In genomic region chr13:78201871-78202565, GRCm38 (mm10) we compare ENCODE assay signal across 8 mouse cellular contexts. TPM values are rescaled to one million over a fixed set of nuclear protein-coding genes. Genes with fewer than 3 reads are reported as not detected.
DNase-seq lines count a peak whose midpoint lies in the region; ATAC-seq and TF ChIP-seq lines count a peak whose summit lies in the region.

No protein-coding gene starts in this region.

- no peak for TF ChIP-seq POLR2A in limb, embryonic 14.5 days (IDR thresholded peaks at IDR 0.05; ENCODE audit: borderline replicate concordance, extremely low read depth, insufficient read depth, insufficient read length)

- intact Hi-C loops in gastrocnemius, postnatal 14 days (cut with DNase I; ENCODE audit: low total_unique reads): no loop called here

- ATAC-seq in CD4-positive, CD25-positive, alpha-beta regulatory T cell, adult 4 months: peak; percentile 36
- peak; percentile 29 for ATAC-seq in forebrain, embryonic 13.5 days
- ATAC-seq in limb, embryonic 14.5 days (ENCODE audit: low FRiP score, low read depth): no peak
- no peak for ATAC-seq in stomach, postnatal 0 days (ENCODE audit: low FRiP score, low TSS enrichment)

- H3K9ac ChIP-seq in forebrain, embryonic 13.5 days: peak overlapping the region; percentile 95
- H3K9ac ChIP-seq in limb, embryonic 14.5 days (ENCODE audit: low read depth, low read length, severe bottlenecking): no peak overlapping the region
- no peak overlapping the region; the same call in 1 of the 2 replicates for H3K9ac ChIP-seq in stomach, postnatal 0 days (ENCODE audit: low read length)

- H3K36me3 ChIP-seq in forebrain, embryonic 13.5 days (ENCODE audit: poor library complexity, severe bottlenecking): no peaks in the 10 kb centered on the region
- no peaks in the 10 kb centered on the region for H3K36me3 ChIP-seq in limb, embryonic 14.5 days (ENCODE audit: control insufficient read depth, insufficient read depth, low read length)
- no peaks in the 10 kb centered on the region for H3K36me3 ChIP-seq in stomach, postnatal 0 days (ENCODE audit: control insufficient read depth, insufficient read depth, low read length)

- no peak for TF ChIP-seq EP300 in stomach, postnatal 0 days (optimal IDR thresholded peaks at IDR 0.05)

- peak overlapping the region; percentile 78 for H3K4me2 ChIP-seq in forebrain, embryonic 13.5 days
- H3K4me2 ChIP-seq in limb, embryonic 14.5 days (replicated peaks; ENCODE audit: low read depth, low read length, severe bottlenecking): peak overlapping the region; percentile 91
- peak overlapping the region; percentile 65 for H3K4me2 ChIP-seq in stomach, postnatal 0 days (replicated peaks; ENCODE audit: low read depth)

- 0% methylated on average over 22 of the region's 22 CpGs for whole genome bisulfite sequencing in forebrain, embryonic 13.5 days
- 2% methylated on average over 22 of the region's 22 CpGs for WGBS in limb, embryonic 14.5 days
- WGBS in stomach, postnatal 0 days: 3% methylated on average over 22 of the region's 22 CpGs

- H3K4me3 ChIP-seq in forebrain, embryonic 13.5 days: peak overlapping the region; percentile 95
- peak overlapping the region; percentile 49 for H3K4me3 ChIP-seq in limb, embryonic 14.5 days (replicated peaks; ENCODE audit: low read length)
- H3K4me3 ChIP-seq in stomach, postnatal 0 days (ENCODE audit: low read depth, low read length): peak overlapping the region; percentile 76

- DNase-seq in cerebellum, postnatal 10 days: peak; percentile 37
- DNase-seq in cerebellum, adult 11-12 months: no peak
- DNase-seq in limb, embryonic 14.5 days (ENCODE audit: low spot score): no peak
- no peak for DNase-seq in stomach, postnatal 0 days (ENCODE audit: low spot score)
- DNase-seq in gastrocnemius, postnatal 14 days: no peak
- DNase-seq in B cell, adult 2 months: no peak

- no peak for TF ChIP-seq CTCF in stomach, postnatal 0 days (IDR thresholded peaks at IDR 0.05; ENCODE audit: low read depth)

- no peaks in the 10 kb centered on the region for H3K9me3 ChIP-seq in forebrain, embryonic 13.5 days (replicated peaks)
- no peaks in the 10 kb centered on the region for H3K9me3 ChIP-seq in limb, embryonic 14.5 days (ENCODE audit: control insufficient read depth, low read length)
- no peaks in the 10 kb centered on the region for H3K9me3 ChIP-seq in stomach, postnatal 0 days (ENCODE audit: control insufficient read depth, low read length)

- peaks cover 29% of the 10 kb centered on the region for H3K4me1 ChIP-seq in forebrain, embryonic 13.5 days
- peaks cover 13% of the 10 kb centered on the region; the same call in 1 of the 2 replicates for H3K4me1 ChIP-seq in limb, embryonic 14.5 days (ENCODE audit: control insufficient read depth, insufficient read depth, low read length)
- no peaks in the 10 kb centered on the region; the same call in 1 of the 2 replicates for H3K4me1 ChIP-seq in stomach, postnatal 0 days (replicated peaks; ENCODE audit: control insufficient read depth, insufficient read depth)

- peak overlapping the region; percentile 98 for H3K27ac ChIP-seq in forebrain, embryonic 13.5 days
- H3K27ac ChIP-seq in limb, embryonic 14.5 days (replicated peaks; ENCODE audit: low read depth, low read length): no peak overlapping the region
- peak overlapping the region; percentile 76; the same call in 1 of the 2 replicates for H3K27ac ChIP-seq in stomach, postnatal 0 days (replicated peaks)

- H3K27me3 ChIP-seq in forebrain, embryonic 13.5 days: peaks cover 20% of the 10 kb centered on the region
- H3K27me3 ChIP-seq in limb, embryonic 14.5 days (ENCODE audit: control insufficient read depth, insufficient read depth, low read length): peaks cover 66% of the 10 kb centered on the region
- no peaks in the 10 kb centered on the region; the same call in 1 of the 2 replicates for H3K27me3 ChIP-seq in stomach, postnatal 0 days (ENCODE audit: control insufficient read depth, insufficient read depth, low read length)

RNA-seq across cellular contexts. Expression of gene Nr2f1, which starts 2.5 kb away (rescaled TPM):
- not detected for polyA plus RNA-seq in CD4-positive, CD25-positive, alpha-beta regulatory T cell, adult 4 months (2017; shearing (Covaris generic))
- 94.7 and 112 TPM in 2 replicates for polyA plus RNA-seq in forebrain, embryonic 13.5 days (2015; fragmentation: Nextera tagmentation; extraction: Ambion mirVana)
- 16.6 and 26.6 TPM in 2 replicates for polyA plus RNA-seq in limb, embryonic 14.5 days (2012; rRNA removed)
- 1.6 and 2.1 TPM in 2 replicates for polyA plus RNA-seq in limb, embryonic 14.5 days (2014; fragmentation: Nextera tagmentation; extraction: Ambion mirVana)
- 5.8 and 6.3 TPM in 2 replicates for polyA plus RNA-seq in stomach, postnatal 0 days (2015; fragmentation: Nextera tagmentation; extraction: Ambion mirVana)
- 1 to 10 TPM; 1.7 to 2.4 TPM for total RNA-seq in gastrocnemius, postnatal 14 days (2021)

Comparison
In these comparisons a context has a peak if more than half of its experiments do, and no peak if none do; other contexts are left out.
1. DNase-seq: peak in cerebellum, postnatal 10 days (2 of 2); none in cerebellum, adult 11-12 months (single experiment), limb, embryonic 14.5 days (single experiment), stomach, postnatal 0 days (single experiment), gastrocnemius, postnatal 14 days (single experiment) and B cell, adult 2 months (0 of 2).
2. ATAC-seq: peak in CD4-positive, CD25-positive, alpha-beta regulatory T cell, adult 4 months (single experiment) and forebrain, embryonic 13.5 days (single experiment); none in limb, embryonic 14.5 days (single experiment) and stomach, postnatal 0 days (single experiment).
3. Peak in every context shown above with its lines, with median percentiles within 50 percentile points of each other: H3K4me2 ChIP-seq and H3K4me3 ChIP-seq.